Mouse (Mus musculus) limb, embryonic 11.5 days (tissue): ENCODE measurements around the gene Rora. TPM values are rescaled to one million over a fixed set of nuclear protein-coding genes. Genes with fewer than 3 reads are reported as not detected.

Experiments used
- ATAC-seq: fragments of 200-750 bp; cut with Nextera tagmentation; 2 replicates; pipeline ENCODE4 v1.8.0; 2017; ENCODE audit warnings: low read depth; ENCODE audit not compliant: insufficient number of reproducible peaks, low FRiP score, low TSS enrichment
- DNase-seq: peaks from one replicate; pipeline ENCODE4 v3.0.0-alpha.2; 2015; ENCODE audit warnings: low spot score
- H3K27ac ChIP-seq: fragments of 300-500 bp; sonication (generic); replicated peaks from 2 replicates; pipeline ENCODE4 v1.5.1; 2014; ENCODE audit warnings: low read depth, mild to moderate bottlenecking, low read length
- H3K27me3 ChIP-seq: fragments of 300-500 bp; sonication (generic); 2 replicates; pipeline ENCODE4 v1.6.1; 2014; ENCODE audit warnings: mild to moderate bottlenecking, low read length, mixed read lengths; ENCODE audit not compliant: control insufficient read depth, insufficient read depth
- H3K36me3 ChIP-seq: fragments of 300-500 bp; sonication (generic); 2 replicates; pipeline ENCODE4 v1.6.1; 2014; ENCODE audit warnings: mild to moderate bottlenecking, low read length, moderate library complexity, mixed read lengths; ENCODE audit not compliant: control insufficient read depth, insufficient read depth
- H3K4me1 ChIP-seq: fragments of 300-500 bp; sonication (generic); 2 replicates; pipeline ENCODE4 v1.6.1; 2014; ENCODE audit warnings: low read length, mixed read lengths; ENCODE audit not compliant: control insufficient read depth, insufficient read depth
- H3K4me2 ChIP-seq: fragments of 300-500 bp; sonication (generic); 2 replicates; pipeline ENCODE4 v1.6.1; 2014; ENCODE audit warnings: low read depth, mild to moderate bottlenecking, moderate library complexity; ENCODE audit not compliant: severe bottlenecking
- H3K4me3 ChIP-seq: fragments of 300-500 bp; sonication (generic); 2 replicates; pipeline ENCODE4 v1.5.1; 2014; ENCODE audit warnings: low read depth, low read length
- H3K9ac ChIP-seq: fragments of 300-500 bp; sonication (generic); 2 replicates; pipeline ENCODE4 v1.6.1; 2014; ENCODE audit warnings: mild to moderate bottlenecking, low read length
- H3K9me3 ChIP-seq: fragments of 300-500 bp; sonication (generic); 2 replicates; pipeline ENCODE4 v1.6.1; 2016; ENCODE audit warnings: low read length; ENCODE audit not compliant: control insufficient read depth
- whole genome bisulfite sequencing: fragments of 180-500 bp; shearing (Covaris S2); extraction: QIAGEN DNeasy Blood & Tissue Kit; methylation state at CpG from one replicate; pipeline ENCODE4 v1.1.7; 2014; 5-methylcytosine and 5-hydroxymethylcytosine counted together
- polyA plus RNA-seq: library from polyadenylated mRNA; unstranded; fragments of >200 nt; fragmentation: Nextera tagmentation; extraction: Ambion mirVana; gene quantifications from 2 replicates; pipeline ENCODE4 v1.2.1, GENCODE M21; 2014

Rora gene
- polyA plus RNA-seq, 1 experiment from 2014 or later: 3.1 TPM

GRCm38 (mm10) chr9:68745931-68746646 is 92.5 kb downstream of the Rora start:
- H3K4me1 ChIP-seq: no peaks in the 10 kb centered on the region
- DNase-seq: no peak
- 62% methylated on average over 11 of the region's 11 CpGs for WGBS
- no peak overlapping the region for H3K27ac ChIP-seq
- H3K9ac ChIP-seq: no peak overlapping the region
- H3K27me3 ChIP-seq: no peaks in the 10 kb centered on the region
- no peak overlapping the region for H3K4me2 ChIP-seq
- no peaks in the 10 kb centered on the region for H3K9me3 ChIP-seq
- H3K36me3 ChIP-seq: no peaks in the 10 kb centered on the region
- no peak for ATAC-seq
- H3K4me3 ChIP-seq: no peak overlapping the region

GRCm38 (mm10) chr9:68756976-68757375 is 103.4 kb downstream of the Rora start:
- 45% methylated on average over 2 of the region's 2 CpGs for whole genome bisulfite sequencing
- DNase-seq (no peak), ATAC-seq (no peak)

GRCm38 (mm10) chr9:68759324-68759723 is 105.7 kb downstream of the Rora start:
- Histone ChIP-seq H3K27me3 (no peaks in the 10 kb centered on the region), H3K27ac (no peak overlapping the region), H3K4me1 (peaks cover 11% of the 10 kb centered on the region), H3K36me3 (no peaks in the 10 kb centered on the region), H3K9me3 (no peaks in the 10 kb centered on the region), H3K4me3 (no peak overlapping the region), H3K9ac (no peak overlapping the region), H3K4me2 (no peak overlapping the region)
- 81% methylated on average over 8 of the region's 8 CpGs for WGBS
- ATAC-seq (no peak), DNase-seq (no peak)

More at GRCm38 (mm10) chr9:68756976-68757375, 103.4 kb downstream of the Rora start:
- Histone ChIP-seq H3K27me3 (no peaks in the 10 kb centered on the region), H3K4me1 (peaks cover 5% of the 10 kb centered on the region; the same call in 1 of the 2 replicates), H3K4me2 (no peak overlapping the region), H3K36me3 (no peaks in the 10 kb centered on the region), H3K4me3 (no peak overlapping the region), H3K27ac (no peak overlapping the region), H3K9me3 (no peaks in the 10 kb centered on the region), H3K9ac (no peak overlapping the region)

- ATAC-seq (no peak), DNase-seq (no peak)
- 80% methylated on average over 4 of the region's 4 CpGs for WGBS
- peaks cover 11% of the 10 kb centered on the region for H3K4me1 ChIP-seq
- H3K4me3 ChIP-seq: no peak overlapping the region
- no peak overlapping the region for H3K4me2 ChIP-seq
- no peaks in the 10 kb centered on the region for H3K9me3 ChIP-seq
- no peaks in the 10 kb centered on the region for H3K27me3 ChIP-seq
- no peak overlapping the region for H3K9ac ChIP-seq
- no peaks in the 10 kb centered on the region for H3K36me3 ChIP-seq
- no peak overlapping the region for H3K27ac ChIP-seq
Observed at GRCm38 (mm10) chr9:68760329-68760728, 106.7 kb downstream of the Rora start.

GRCm38 (mm10) chr9:68760876-68761275 is 107.3 kb downstream of the Rora start:
- Histone ChIP-seq H3K27ac (no peak overlapping the region), H3K27me3 (no peaks in the 10 kb centered on the region), H3K9me3 (no peaks in the 10 kb centered on the region), H3K4me2 (no peak overlapping the region), H3K9ac (no peak overlapping the region), H3K4me1 (peaks cover 11% of the 10 kb centered on the region), H3K36me3 (no peaks in the 10 kb centered on the region), H3K4me3 (no peak overlapping the region)
- ATAC-seq: no peak
- DNase-seq: no peak
- 79% methylated on average over 3 of the region's 3 CpGs for WGBS

- H3K27me3 ChIP-seq: no peaks in the 10 kb centered on the region
- no peak overlapping the region for H3K27ac ChIP-seq
- 40% methylated on average over 7 of the region's 7 CpGs for WGBS
- no peak overlapping the region for H3K4me3 ChIP-seq
- peaks cover 11% of the 10 kb centered on the region for H3K4me1 ChIP-seq
- H3K9me3 ChIP-seq: no peaks in the 10 kb centered on the region
- H3K4me2 ChIP-seq: no peak overlapping the region
- ATAC-seq: no peak
- DNase-seq: no peak
- H3K9ac ChIP-seq: no peak overlapping the region
- H3K36me3 ChIP-seq: no peaks in the 10 kb centered on the region
Observed at GRCm38 (mm10) chr9:68761672-68762071, 108.1 kb downstream of the Rora start.

- Histone ChIP-seq H3K36me3 (no peaks in the 10 kb centered on the region), H3K27me3 (no peaks in the 10 kb centered on the region), H3K9ac (no peak overlapping the region), H3K4me1 (peaks cover 11% of the 10 kb centered on the region), H3K4me2 (no peak overlapping the region), H3K4me3 (no peak overlapping the region), H3K9me3 (no peaks in the 10 kb centered on the region), H3K27ac (no peak overlapping the region)
- DNase-seq (peak; percentile 39), ATAC-seq (no peak)
- WGBS: 74% methylated on average over 1 of the region's 1 CpGs
Observed at GRCm38 (mm10) chr9:68765595-68765994, 112.0 kb downstream of the Rora start.

GRCm38 (mm10) chr9:68769638-68770037 is 116.1 kb downstream of the Rora start:
- no peaks in the 10 kb centered on the region for H3K4me1 ChIP-seq
- no peak overlapping the region for H3K4me3 ChIP-seq
- ATAC-seq (no peak), DNase-seq (no peak)
- no peaks in the 10 kb centered on the region for H3K9me3 ChIP-seq
- H3K27ac ChIP-seq: no peak overlapping the region
- H3K36me3 ChIP-seq: no peaks in the 10 kb centered on the region
- no peaks in the 10 kb centered on the region for H3K27me3 ChIP-seq
- 14% methylated on average over 1 of the region's 1 CpGs for WGBS
- no peak overlapping the region for H3K9ac ChIP-seq
- H3K4me2 ChIP-seq: no peak overlapping the region

GRCm38 (mm10) chr9:68771383-68771782 is 117.8 kb downstream of the Rora start:
- DNase-seq (no peak), ATAC-seq (no peak)
- no peaks in the 10 kb centered on the region for H3K4me1 ChIP-seq
- no peaks in the 10 kb centered on the region for H3K36me3 ChIP-seq
- H3K27me3 ChIP-seq: no peaks in the 10 kb centered on the region
- H3K4me3 ChIP-seq: no peak overlapping the region
- WGBS: 83% methylated on average over 3 of the region's 3 CpGs
- H3K9me3 ChIP-seq: no peaks in the 10 kb centered on the region
- no peak overlapping the region for H3K4me2 ChIP-seq
- no peak overlapping the region for H3K27ac ChIP-seq
- no peak overlapping the region for H3K9ac ChIP-seq
